Mouse (Mus musculus): Measurements from ENCODE around the gene Astn2. TPM values are rescaled to one million over a fixed set of nuclear protein-coding genes. Genes with fewer than 3 reads are reported as not detected.

Gene Astn2
- polyA plus RNA-seq, 1 experiment from 2014 or later: 1.9 TPM

GRCm38 (mm10) chr4:66025393-66026062 lies 378.9 kb downstream of the Astn2 start:
- H3K27me3 ChIP-seq: peaks cover 3% of the 10 kb centered on the region
- H3K4me3 ChIP-seq: no peak overlapping the region
- peak overlapping the region; percentile 28; the same call in 1 of the 2 replicates for H3K27ac ChIP-seq
- H3K4me2 ChIP-seq (replicated peaks): peak overlapping the region; percentile 37
- H3K4me1 ChIP-seq: peaks cover 14% of the 10 kb centered on the region
- H3K36me3 ChIP-seq: no peaks in the 10 kb centered on the region
- ATAC-seq (ENCODE audit: low FRiP score, low read depth): peak; percentile 83
- H3K9me3 ChIP-seq: no peaks in the 10 kb centered on the region
- 4% methylated on average over 8 of the region's 8 CpGs for WGBS
- H3K9ac ChIP-seq: no peak overlapping the region

- no peak for ATAC-seq (ENCODE audit: low FRiP score, low read depth)
- Histone ChIP-seq H3K36me3 (no peaks in the 10 kb centered on the region), H3K9ac (no peak overlapping the region), H3K4me3 (no peak overlapping the region), H3K4me1 (no peaks in the 10 kb centered on the region), H3K27me3 (no peaks in the 10 kb centered on the region), H3K4me2 (replicated peaks) (no peak overlapping the region), H3K9me3 (no peaks in the 10 kb centered on the region), H3K27ac (no peak overlapping the region)
Observed at GRCm38 (mm10) chr4:66002936-66003335, 401.5 kb downstream of the Astn2 start.

- Histone ChIP-seq H3K36me3 (no peaks in the 10 kb centered on the region), H3K27ac (no peak overlapping the region), H3K4me1 (no peaks in the 10 kb centered on the region), H3K27me3 (no peaks in the 10 kb centered on the region), H3K4me2 (replicated peaks) (no peak overlapping the region), H3K9me3 (no peaks in the 10 kb centered on the region), H3K9ac (no peak overlapping the region), H3K4me3 (no peak overlapping the region)
- ATAC-seq (ENCODE audit: low FRiP score, low read depth): no peak
- 90% methylated on average over 2 of the region's 2 CpGs for WGBS
Observed at GRCm38 (mm10) chr4:65983643-65984042, 420.8 kb downstream of the Astn2 start.

DNA sequence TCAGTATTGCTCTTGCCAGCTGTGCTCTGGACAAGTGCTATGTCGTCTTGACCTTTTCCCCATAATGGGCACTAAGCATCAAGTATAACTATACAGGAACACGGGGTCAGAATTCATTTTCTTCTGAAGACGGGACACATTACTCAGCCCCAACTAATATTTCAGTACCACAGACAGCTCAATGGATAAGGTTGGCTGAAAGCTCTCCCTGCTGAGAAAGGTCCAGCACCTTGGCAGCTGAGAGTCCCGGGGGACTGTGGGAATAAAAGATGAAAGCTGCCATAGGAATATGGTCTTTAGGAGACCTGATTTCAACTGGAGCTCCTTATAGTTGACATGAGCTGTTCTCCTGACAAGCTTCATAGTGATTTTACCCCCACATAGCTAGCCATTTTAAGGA lies 421.5 kb downstream of the Astn2 start:
- Histone ChIP-seq H3K4me2 (replicated peaks) (no peak overlapping the region), H3K4me1 (no peaks in the 10 kb centered on the region), H3K36me3 (no peaks in the 10 kb centered on the region), H3K27ac (no peak overlapping the region), H3K9me3 (no peaks in the 10 kb centered on the region), H3K27me3 (no peaks in the 10 kb centered on the region), H3K9ac (no peak overlapping the region), H3K4me3 (no peak overlapping the region)
- WGBS: 49% methylated on average over 4 of the region's 4 CpGs
- ATAC-seq (ENCODE audit: low FRiP score, low read depth): no peak

- H3K36me3 ChIP-seq: no peaks in the 10 kb centered on the region
- H3K4me3 ChIP-seq: no peak overlapping the region
- H3K9me3 ChIP-seq: no peaks in the 10 kb centered on the region
- H3K9ac ChIP-seq: no peak overlapping the region
- H3K4me2 ChIP-seq (replicated peaks): no peak overlapping the region
- no peak overlapping the region for H3K27ac ChIP-seq
- no peaks in the 10 kb centered on the region for H3K27me3 ChIP-seq
- 76% methylated on average over 3 of the region's 3 CpGs for WGBS
- no peak for ATAC-seq (ENCODE audit: low FRiP score, low read depth)
- H3K4me1 ChIP-seq: no peaks in the 10 kb centered on the region
Observed at GRCm38 (mm10) chr4:65976251-65976650, 428.2 kb downstream of the Astn2 start.

- H3K4me3 ChIP-seq: no peak overlapping the region
Observed at GRCm38 (mm10) chr4:65972395-65972794, 432.0 kb downstream of the Astn2 start.

GRCm38 (mm10) chr4:65969318-65969717 lies 435.1 kb downstream of the Astn2 start:
- Histone ChIP-seq H3K9ac (no peak overlapping the region), H3K9me3 (no peaks in the 10 kb centered on the region), H3K4me3 (no peak overlapping the region), H3K36me3 (no peaks in the 10 kb centered on the region), H3K4me1 (no peaks in the 10 kb centered on the region), H3K27ac (no peak overlapping the region), H3K4me2 (replicated peaks) (no peak overlapping the region), H3K27me3 (no peaks in the 10 kb centered on the region)
- no peak for ATAC-seq (ENCODE audit: low FRiP score, low read depth)
- 60% methylated on average over 2 of the region's 2 CpGs for WGBS

More at GRCm38 (mm10) chr4:65972395-65972794, 432.0 kb downstream of the Astn2 start:
- no peak overlapping the region for H3K27ac ChIP-seq
- H3K36me3 ChIP-seq: no peaks in the 10 kb centered on the region
- 71% methylated on average over 1 of the region's 1 CpGs for WGBS
- H3K9ac ChIP-seq: no peak overlapping the region
- H3K4me2 ChIP-seq (replicated peaks): no peak overlapping the region
- no peaks in the 10 kb centered on the region for H3K4me1 ChIP-seq
- H3K27me3 ChIP-seq: no peaks in the 10 kb centered on the region
- no peak for ATAC-seq (ENCODE audit: low FRiP score, low read depth)
- no peaks in the 10 kb centered on the region for H3K9me3 ChIP-seq

- ATAC-seq (ENCODE audit: low FRiP score, low read depth): no peak
- 59% methylated on average over 3 of the region's 3 CpGs for WGBS
- no peak overlapping the region for H3K27ac ChIP-seq
Observed at GRCm38 (mm10) chr4:65964604-65965003, 439.8 kb downstream of the Astn2 start.

DNA sequence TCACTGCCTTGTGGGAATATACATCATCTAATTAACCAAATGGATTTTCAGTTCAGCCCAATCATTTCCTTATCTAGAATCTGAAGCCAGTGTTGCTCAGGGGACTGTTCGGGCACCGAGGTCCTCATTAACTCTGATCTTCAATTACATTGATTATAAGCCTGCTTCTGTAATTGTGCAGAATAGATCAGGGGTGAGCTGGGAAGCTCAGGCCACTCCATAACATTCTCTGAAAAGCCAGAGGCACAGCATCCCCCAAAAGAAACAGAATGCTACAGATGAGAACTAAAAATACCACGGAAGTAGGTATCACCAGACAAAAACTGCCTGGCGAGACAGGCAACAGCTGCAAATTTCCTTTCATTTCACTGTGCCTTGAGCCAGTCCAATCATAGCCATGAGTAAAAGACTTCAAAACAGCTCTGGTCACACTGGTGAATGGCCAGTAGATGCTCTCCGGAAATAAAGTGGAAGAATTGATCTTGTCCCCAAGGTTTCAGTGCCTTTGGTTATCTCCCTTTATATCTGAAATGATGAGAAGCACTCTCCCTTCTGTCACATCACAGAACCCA lies 445.1 kb downstream of the Astn2 start:
- WGBS: 80% methylated on average over 5 of the region's 5 CpGs
- no peaks in the 10 kb centered on the region for H3K36me3 ChIP-seq
- H3K27ac ChIP-seq: no peak overlapping the region
- H3K27me3 ChIP-seq: no peaks in the 10 kb centered on the region
- H3K9me3 ChIP-seq: no peaks in the 10 kb centered on the region
- H3K9ac ChIP-seq: no peak overlapping the region
- H3K4me1 ChIP-seq: no peaks in the 10 kb centered on the region
- no peak for ATAC-seq (ENCODE audit: low FRiP score, low read depth)
- no peak overlapping the region for H3K4me3 ChIP-seq
- H3K4me2 ChIP-seq (replicated peaks): no peak overlapping the region

More at GRCm38 (mm10) chr4:65964604-65965003, 439.8 kb downstream of the Astn2 start:
- Histone ChIP-seq H3K36me3 (no peaks in the 10 kb centered on the region), H3K9ac (no peak overlapping the region), H3K9me3 (no peaks in the 10 kb centered on the region), H3K4me2 (replicated peaks) (no peak overlapping the region), H3K4me1 (no peaks in the 10 kb centered on the region), H3K4me3 (no peak overlapping the region), H3K27me3 (no peaks in the 10 kb centered on the region)

GRCm38 (mm10) chr4:65958369-65959187 lies 445.8 kb downstream of the Astn2 start:
- no peak overlapping the region for H3K27ac ChIP-seq
- no peaks in the 10 kb centered on the region for H3K9me3 ChIP-seq
- H3K4me1 ChIP-seq: no peaks in the 10 kb centered on the region
- no peaks in the 10 kb centered on the region for H3K36me3 ChIP-seq
- H3K27me3 ChIP-seq: no peaks in the 10 kb centered on the region
- H3K4me3 ChIP-seq: no peak overlapping the region
- H3K9ac ChIP-seq: no peak overlapping the region
- H3K4me2 ChIP-seq (replicated peaks): no peak overlapping the region
- 75% methylated on average over 5 of the region's 5 CpGs for WGBS
- no peak for ATAC-seq (ENCODE audit: low FRiP score, low read depth)

- H3K9me3 ChIP-seq: no peaks in the 10 kb centered on the region
- ATAC-seq (ENCODE audit: low FRiP score, low read depth): no peak
- H3K36me3 ChIP-seq: no peaks in the 10 kb centered on the region
- H3K27ac ChIP-seq: no peak overlapping the region
- no peaks in the 10 kb centered on the region for H3K4me1 ChIP-seq
- no peak overlapping the region for H3K9ac ChIP-seq
- no peaks in the 10 kb centered on the region for H3K27me3 ChIP-seq
- H3K4me2 ChIP-seq (replicated peaks): no peak overlapping the region
- H3K4me3 ChIP-seq: no peak overlapping the region
- WGBS: 87% methylated on average over 1 of the region's 1 CpGs
Observed at GRCm38 (mm10) chr4:65951918-65952317, 452.5 kb downstream of the Astn2 start.

DNA sequence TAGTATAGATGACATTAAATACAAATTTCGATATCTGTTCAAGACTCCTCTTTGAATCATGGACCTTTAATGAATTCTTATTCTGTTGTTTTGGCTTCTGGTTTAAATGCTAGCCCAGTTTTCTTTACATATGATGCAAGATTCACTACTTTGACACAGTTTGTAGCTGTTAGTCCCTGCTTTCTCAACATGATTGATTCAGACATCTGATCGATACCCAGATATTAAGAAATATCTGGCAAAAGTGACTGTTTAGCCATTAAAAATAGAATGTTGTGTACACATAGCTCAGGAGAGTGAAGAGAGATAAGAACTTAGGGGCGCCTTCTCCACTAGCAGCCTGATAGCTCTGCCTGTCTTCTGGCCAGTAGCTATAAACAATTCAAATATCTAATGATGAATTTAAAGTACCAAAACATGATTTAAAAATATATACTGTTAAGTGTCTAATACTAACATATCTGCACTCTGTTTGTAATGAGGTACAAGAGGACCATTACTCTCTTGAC lies 457.2 kb downstream of the Astn2 start:
- no peak for ATAC-seq (ENCODE audit: low FRiP score, low read depth)
- Histone ChIP-seq H3K4me1 (no peaks in the 10 kb centered on the region), H3K4me3 (no peak overlapping the region), H3K36me3 (no peaks in the 10 kb centered on the region), H3K4me2 (replicated peaks) (no peak overlapping the region), H3K9me3 (no peaks in the 10 kb centered on the region), H3K27ac (no peak overlapping the region), H3K27me3 (no peaks in the 10 kb centered on the region), H3K9ac (no peak overlapping the region)
- WGBS: 94% methylated on average over 3 of the region's 3 CpGs
